Mouse (Mus musculus) embryonic facial prominence, embryonic 11.5 days (tissue): ENCODE measurements around the gene Zfp128. TPM values are rescaled to one million over a fixed set of nuclear protein-coding genes. Genes with fewer than 3 reads are reported as not detected.
A peak's percentile ranks its signal among the peaks of the same experiment; 100 is the strongest.
"Not testable (repeated sequence)": the region's sequence is repeated elsewhere in the genome, so short reads cannot be mapped to it uniquely, and the experiment has no call there.

Experiments
- ATAC-seq: fragments of 200-750 bp; cut with Nextera tagmentation; replicated peaks from 2 replicates; pipeline ENCODE4 v1.8.0; 2017; ENCODE audit warnings: low read depth; ENCODE audit not compliant: insufficient number of reproducible peaks, low FRiP score, low TSS enrichment
- DNase-seq: peaks from one replicate; pipeline ENCODE4 v3.0.0-alpha.2; 2015; ENCODE audit warnings: low spot score
- H3K27ac ChIP-seq: fragments of 300-500 bp; sonication (generic); replicated peaks from 2 replicates; pipeline ENCODE4 v1.5.1; 2014; ENCODE audit warnings: mild to moderate bottlenecking, low read depth, low read length, control low read depth
- H3K27me3 ChIP-seq: fragments of 300-500 bp; sonication (generic); 2 replicates; pipeline ENCODE4 v1.6.1; 2014; ENCODE audit warnings: mild to moderate bottlenecking, low read length, moderate library complexity, mixed read lengths; ENCODE audit not compliant: control insufficient read depth, insufficient read depth
- H3K36me3 ChIP-seq: fragments of 300-500 bp; sonication (generic); replicated peaks from 2 replicates; pipeline ENCODE4 v1.6.1; 2014; ENCODE audit warnings: low read depth, mild to moderate bottlenecking, low read length, moderate library complexity, mixed read lengths; ENCODE audit not compliant: control insufficient read depth, insufficient read depth
- H3K4me1 ChIP-seq: fragments of 300-500 bp; sonication (generic); 2 replicates; pipeline ENCODE4 v1.6.1; 2014; ENCODE audit warnings: low read length, mixed read lengths; ENCODE audit not compliant: control insufficient read depth, insufficient read depth
- H3K4me2 ChIP-seq: fragments of 300-500 bp; sonication (generic); 2 replicates; pipeline ENCODE4 v1.6.1; 2014; ENCODE audit warnings: low read depth, mild to moderate bottlenecking, control low read depth, low read length, moderate library complexity
- H3K4me3 ChIP-seq: fragments of 300-500 bp; sonication (generic); 2 replicates; pipeline ENCODE4 v1.5.1; 2014; ENCODE audit warnings: low read depth, low read length, control low read depth
- H3K9ac ChIP-seq: fragments of 300-500 bp; sonication (generic); replicated peaks from 2 replicates; pipeline ENCODE4 v1.6.1; 2014; ENCODE audit warnings: mild to moderate bottlenecking, control low read depth, low read length
- H3K9me3 ChIP-seq: fragments of 300-500 bp; sonication (generic); replicated peaks from 2 replicates; pipeline ENCODE4 v1.6.1; 2016; ENCODE audit warnings: mild to moderate bottlenecking, low read length, inconsistent platforms, mixed read lengths; ENCODE audit not compliant: control insufficient read depth
- WGBS: fragments of 180-500 bp; shearing (Covaris S2); extraction: QIAGEN DNeasy Blood & Tissue Kit; methylation state at CpG from one replicate; pipeline ENCODE4 v1.1.7; 2014; 5-methylcytosine and 5-hydroxymethylcytosine counted together
- polyA plus RNA-seq: library from polyadenylated mRNA; unstranded; fragments of >200 nt; fragmentation: Nextera tagmentation; extraction: Ambion mirVana; gene quantifications from 2 replicates; pipeline ENCODE4 v1.2.1, GENCODE M21; 2014

The Zfp128 gene
- polyA plus RNA-seq, 1 experiment from 2014 or later = 6.5 TPM

- H3K9ac ChIP-seq = no peak overlapping the region; the same call in 1 of the 2 replicates
- H3K36me3 ChIP-seq = peaks cover 2% of the 10 kb centered on the region; the same call in 1 of the 2 replicates
- no peaks in the 10 kb centered on the region for H3K9me3 ChIP-seq
- no peak overlapping the region for H3K4me3 ChIP-seq
- no peak overlapping the region; the same call in 1 of the 2 replicates for H3K4me2 ChIP-seq
- no peaks in the 10 kb centered on the region for H3K4me1 ChIP-seq
- peak overlapping the region; percentile 32; the same call in 1 of the 2 replicates for H3K27ac ChIP-seq
- H3K27me3 ChIP-seq = no peaks in the 10 kb centered on the region
- ATAC-seq = 0 out of 2 replicates have a peak, but pooled peaks have one; percentile 29
- 34% methylated on average over 7 of the region's 7 CpGs for WGBS
- DNase-seq = peak; percentile 79
Measured at GRCm38 (mm10) chr7:12909498-12909962, 28.6 kb downstream of the Zfp128 start.

- H3K36me3 ChIP-seq = peaks cover 2% of the 10 kb centered on the region; the same call in 1 of the 2 replicates
- ATAC-seq (peak; percentile 74), DNase-seq (peak; percentile 73)
- no peaks in the 10 kb centered on the region for H3K9me3 ChIP-seq
- no peaks in the 10 kb centered on the region for H3K4me1 ChIP-seq
- peak overlapping the region; percentile 39 for H3K4me3 ChIP-seq
- peak overlapping the region; percentile 62; the same call in 1 of the 2 replicates for H3K27ac ChIP-seq
- WGBS = 7% methylated on average over 19 of the region's 19 CpGs
- peak overlapping the region; percentile 66 for H3K9ac ChIP-seq
- H3K4me2 ChIP-seq = peak overlapping the region; percentile 49
- H3K27me3 ChIP-seq = no peaks in the 10 kb centered on the region
Measured at GRCm38 (mm10) chr7:12910181-12910668, 29.2 kb downstream of the Zfp128 start.

GRCm38 (mm10) chr7:12913556-12913955 is 32.6 kb downstream of the Zfp128 start:
- H3K9ac ChIP-seq = no peak overlapping the region
- no peaks in the 10 kb centered on the region for H3K27me3 ChIP-seq
- DNase-seq (peak; percentile 19), ATAC-seq (no peak)
- no peak overlapping the region for H3K4me3 ChIP-seq
- no peaks in the 10 kb centered on the region for H3K4me1 ChIP-seq
- no peak overlapping the region for H3K27ac ChIP-seq
- no peaks in the 10 kb centered on the region for H3K36me3 ChIP-seq
- H3K9me3 ChIP-seq = no peaks in the 10 kb centered on the region
- no peak overlapping the region for H3K4me2 ChIP-seq

GRCm38 (mm10) chr7:12920495-12920894 is 39.5 kb downstream of the Zfp128 start:
- H3K9me3 ChIP-seq, H3K4me1 ChIP-seq, DNase-seq, H3K27ac ChIP-seq, ATAC-seq, H3K4me3 ChIP-seq, H3K9ac ChIP-seq, H3K4me2 ChIP-seq, H3K27me3 ChIP-seq: not testable (repeated sequence)
- peaks cover 15% of the 10 kb centered on the region for H3K36me3 ChIP-seq
- 83% methylated on average over 7 of the region's 8 CpGs for WGBS

GRCm38 (mm10) chr7:12921318-12921704 is 40.3 kb downstream of the Zfp128 start:
- peak; percentile 38 for DNase-seq
- peak overlapping the region; percentile 96 for H3K4me3 ChIP-seq
- H3K4me1 ChIP-seq = no peaks in the 10 kb centered on the region
- H3K36me3 ChIP-seq = peaks cover 22% of the 10 kb centered on the region
- WGBS = 0% methylated on average over 3 of the region's 3 CpGs
- peak overlapping the region; percentile 83 for H3K9ac ChIP-seq
- H3K4me2 ChIP-seq = peak overlapping the region; percentile 70
- H3K27me3 ChIP-seq = no peaks in the 10 kb centered on the region
- H3K9me3 ChIP-seq = no peaks in the 10 kb centered on the region
- no peak for ATAC-seq
- peak overlapping the region; percentile 87 for H3K27ac ChIP-seq

- Histone ChIP-seq H3K27me3 (peaks cover 1% of the 10 kb centered on the region; the same call in 1 of the 2 replicates), H3K36me3 (peaks cover 25% of the 10 kb centered on the region), H3K4me3 (peak within 1 kb of the TSS; percentile 96), H3K4me2 (peak within 1 kb of the TSS; percentile 70), H3K9me3 (no peaks in the 10 kb centered on the region), H3K9ac (peak within 1 kb of the TSS; percentile 95), H3K27ac (peak within 1 kb of the TSS; percentile 87), H3K4me1 (no peaks in the 10 kb centered on the region)
- ATAC-seq (peak; percentile 97), DNase-seq (peak; percentile 100)
- WGBS = under 1% methylated on average over 55 of the region's 55 CpGs
Measured at GRCm38 (mm10) chr7:12921705-12922465, 40.9 kb downstream of the Zfp128 start, which contains the start of gene Rps5. Gene Rps5 (plus strand): TSS chr7:12922290.

- ATAC-seq (no peak), DNase-seq (no peak)
- WGBS = 2% methylated on average over 8 of the region's 8 CpGs
- peak overlapping the region; percentile 69 for H3K4me2 ChIP-seq
- no peaks in the 10 kb centered on the region for H3K4me1 ChIP-seq
- peak overlapping the region; percentile 96 for H3K4me3 ChIP-seq
- peaks cover 25% of the 10 kb centered on the region for H3K36me3 ChIP-seq
- H3K27me3 ChIP-seq = peaks cover 5% of the 10 kb centered on the region; the same call in 1 of the 2 replicates
- peak overlapping the region; percentile 95 for H3K9ac ChIP-seq
- H3K27ac ChIP-seq = no peak overlapping the region
- H3K9me3 ChIP-seq = no peaks in the 10 kb centered on the region
Measured at GRCm38 (mm10) chr7:12922729-12923128, 41.8 kb downstream of the Zfp128 start.

GRCm38 (mm10) chr7:12926316-12926715 is 45.3 kb downstream of the Zfp128 start:
- DNase-seq (no peak), ATAC-seq (no peak)
- no peaks in the 10 kb centered on the region for H3K9me3 ChIP-seq
- H3K27ac ChIP-seq = no peak overlapping the region
- WGBS = 85% methylated on average over 7 of the region's 7 CpGs
- no peak overlapping the region for H3K4me3 ChIP-seq
- H3K27me3 ChIP-seq = peaks cover 9% of the 10 kb centered on the region
- no peak overlapping the region for H3K4me2 ChIP-seq
- peaks cover 25% of the 10 kb centered on the region for H3K36me3 ChIP-seq
- H3K4me1 ChIP-seq = peaks cover 4% of the 10 kb centered on the region; the same call in 1 of the 2 replicates
- H3K9ac ChIP-seq = no peak overlapping the region
